Mouse (Mus musculus) myocyte (in vitro differentiated cells): ENCODE measurements at regions not wholly inside any gene's neighbourhood (a gene's known extent, or its start where the extent isn't known, plus 50 kb on each side); places are given as distances from the start of the nearest gene placed in this dataset.

Source experiments
- H3K27me3 ChIP-seq: one replicate; pipeline ENCODE4 v1.6.1; 2011; ENCODE audit not compliant: control insufficient read depth, insufficient read depth, insufficient read length
- H3K36me3 ChIP-seq: one replicate; pipeline ENCODE4 v1.6.1; 2011; ENCODE audit not compliant: control insufficient read depth, insufficient read depth
- H3K4me2 ChIP-seq: one replicate; pipeline ENCODE4 v1.6.1; 2011; ENCODE audit warnings: low read depth, control low read depth
- H3K4me3 ChIP-seq: one replicate; pipeline ENCODE4 v1.5.1; 2011; ENCODE audit warnings: mild to moderate bottlenecking, control low read depth, moderate library complexity
- H3K79me2 ChIP-seq: one replicate; pipeline ENCODE4 v1.6.1; 2011; ENCODE audit not compliant: control insufficient read depth, insufficient read depth
- H3ac ChIP-seq: one replicate; pipeline ENCODE4 v1.6.1; 2011; ENCODE audit not compliant: control insufficient read depth, insufficient read length
- CEBPB ChIP-seq: IDR thresholded peaks from 2 replicates; pipeline ENCODE4 v1.6.1; 2011; ENCODE audit warnings: mild to moderate bottlenecking, moderate library complexity; ENCODE audit not compliant: poor library complexity, insufficient read depth, severe bottlenecking
- E2F4 ChIP-seq: IDR thresholded peaks from one replicate; pipeline ENCODE4 v1.6.1; 2011; ENCODE audit warnings: mild to moderate bottlenecking, control low read depth, moderate library complexity; ENCODE audit not compliant: insufficient read depth
- MAX ChIP-seq: IDR thresholded peaks from one replicate; pipeline ENCODE4 v1.6.1; 2011; ENCODE audit warnings: low read depth, mild to moderate bottlenecking, control low read depth
- MYOD1 ChIP-seq, 3 experiments: IDR thresholded peaks; one replicate each; pipeline ENCODE4 v1.6.1; 2011; ENCODE audit warnings: control low read depth in 2 of 3, low read depth in 2 of 3, mild to moderate bottlenecking in 2 of 3, moderate library complexity in 1 of 3; ENCODE audit not compliant: insufficient read length in 2 of 3, control insufficient read depth in 1 of 3
- MYOG ChIP-seq, 3 experiments: IDR thresholded peaks; one replicate each; pipeline ENCODE4 v1.6.1; 2011; ENCODE audit warnings: control low read depth in 2 of 3, low read depth in 2 of 3, mild to moderate bottlenecking in 2 of 3; ENCODE audit not compliant: insufficient read length in 2 of 3, control insufficient read depth in 1 of 3, insufficient read depth in 1 of 3
- POLR2A ChIP-seq: IDR thresholded peaks from one replicate; pipeline ENCODE4 v1.6.1; 2011; ENCODE audit warnings: low read depth, mild to moderate bottlenecking, control low read depth, moderate library complexity; ENCODE audit not compliant: insufficient read length
- POLR2AphosphoS2 ChIP-seq: IDR thresholded peaks from one replicate; pipeline ENCODE4 v1.6.1; 2011; ENCODE audit warnings: low read depth, control low read depth; ENCODE audit not compliant: insufficient read length
- REST ChIP-seq: IDR thresholded peaks from one replicate; pipeline ENCODE4 v1.6.1; 2011; ENCODE audit warnings: mild to moderate bottlenecking, control low read depth, moderate library complexity; ENCODE audit not compliant: insufficient read depth, insufficient read length
- SRF ChIP-seq: IDR thresholded peaks from one replicate; pipeline ENCODE4 v1.6.1; 2011; ENCODE audit warnings: low read depth; ENCODE audit not compliant: control insufficient read depth, insufficient read length
- TCF12 ChIP-seq: IDR thresholded peaks from one replicate; pipeline ENCODE4 v1.6.1; 2011; ENCODE audit warnings: mild to moderate bottlenecking, control low read depth; ENCODE audit not compliant: poor library complexity, insufficient read depth, severe bottlenecking
- TCF3 ChIP-seq: IDR thresholded peaks from one replicate; pipeline ENCODE4 v1.6.1; 2011; ENCODE audit warnings: low read depth, control low read depth; ENCODE audit not compliant: insufficient read length
- USF1 ChIP-seq: IDR thresholded peaks from one replicate; pipeline ENCODE4 v1.6.1; 2011; ENCODE audit warnings: low read depth, mild to moderate bottlenecking, control low read depth, moderate library complexity

- Histone ChIP-seq H3K27me3 (no peaks in the 10 kb centered on the region), H3ac (no peak overlapping the region), H3K4me2 (no peak overlapping the region), H3K36me3 (no peaks in the 10 kb centered on the region), H3K4me3 (no peak overlapping the region), H3K79me2 (no peaks in the 10 kb centered on the region)
- TF ChIP-seq TCF3 = no peak
- TF ChIP-seq E2F4 = no peak
- TF ChIP-seq MYOD1 (IDR thresholded peaks at IDR 0.05; ENCODE audit: control insufficient read depth in 1 of 3, insufficient read length in 2 of 3, low read depth in 2 of 3) = no peak
- TF ChIP-seq USF1 = no peak
- no peak for TF ChIP-seq SRF
- TF ChIP-seq MYOG (IDR thresholded peaks at IDR 0.05; ENCODE audit: control insufficient read depth in 1 of 3, insufficient read depth in 1 of 3, insufficient read length in 2 of 3, low read depth in 2 of 3) = no peak
- no peak for TF ChIP-seq POLR2AphosphoS2
- no peak for TF ChIP-seq TCF12
- no peak for TF ChIP-seq CEBPB
- TF ChIP-seq MAX = no peak
- no peak for TF ChIP-seq REST
- TF ChIP-seq POLR2A = no peak
These were observed 125.5 kb upstream of the Sall1 start for GRCm38 (mm10) chr8:89169484-89169883.

- Histone ChIP-seq H3ac (no peak overlapping the region), H3K27me3 (no peaks in the 10 kb centered on the region), H3K4me3 (no peak overlapping the region), H3K4me2 (no peak overlapping the region), H3K79me2 (no peaks in the 10 kb centered on the region), H3K36me3 (no peaks in the 10 kb centered on the region)
- TF ChIP-seq TCF12 (no peak), REST (no peak), E2F4 (no peak), POLR2AphosphoS2 (no peak), USF1 (no peak), SRF (no peak), POLR2A (no peak), MYOG (IDR thresholded peaks at IDR 0.05; ENCODE audit: control insufficient read depth in 1 of 3, insufficient read depth in 1 of 3, insufficient read length in 2 of 3, low read depth in 2 of 3) (no peak), MYOD1 (IDR thresholded peaks at IDR 0.05; ENCODE audit: control insufficient read depth in 1 of 3, insufficient read length in 2 of 3, low read depth in 2 of 3) (no peak), CEBPB (no peak), TCF3 (no peak), MAX (no peak)
These were observed 123.1 kb upstream of the Sall1 start for GRCm38 (mm10) chr8:89167026-89167425.

- Histone ChIP-seq H3ac (no peak overlapping the region), H3K4me3 (no peak overlapping the region), H3K4me2 (no peak overlapping the region), H3K36me3 (no peaks in the 10 kb centered on the region), H3K79me2 (no peaks in the 10 kb centered on the region), H3K27me3 (no peaks in the 10 kb centered on the region)
- TF ChIP-seq MYOG (IDR thresholded peaks at IDR 0.05; ENCODE audit: control insufficient read depth in 1 of 3, insufficient read depth in 1 of 3, insufficient read length in 2 of 3, low read depth in 2 of 3) (no peak), TCF3 (no peak), SRF (no peak), TCF12 (no peak), REST (no peak), CEBPB (no peak), MYOD1 (IDR thresholded peaks at IDR 0.05; ENCODE audit: control insufficient read depth in 1 of 3, insufficient read length in 2 of 3, low read depth in 2 of 3) (no peak), MAX (no peak), E2F4 (no peak), USF1 (no peak), POLR2A (no peak), POLR2AphosphoS2 (no peak)
These were observed 112.9 kb upstream of the Sall1 start for GRCm38 (mm10) chr8:89156909-89157308.

GRCm38 (mm10) chr8:89153605-89154004, 109.6 kb upstream of the Sall1 start:
- H3K4me3 ChIP-seq = no peak overlapping the region
- no peak overlapping the region for H3ac ChIP-seq
- H3K27me3 ChIP-seq = no peaks in the 10 kb centered on the region
- H3K4me2 ChIP-seq = no peak overlapping the region
- no peaks in the 10 kb centered on the region for H3K36me3 ChIP-seq
- TF ChIP-seq TCF3 (no peak), SRF (no peak), REST (no peak), POLR2A (no peak), MAX (no peak), MYOD1 (IDR thresholded peaks at IDR 0.05; ENCODE audit: control insufficient read depth in 1 of 3, insufficient read length in 2 of 3, low read depth in 2 of 3) (no peak), TCF12 (no peak), USF1 (no peak), E2F4 (no peak), CEBPB (no peak), MYOG (IDR thresholded peaks at IDR 0.05; ENCODE audit: control insufficient read depth in 1 of 3, insufficient read depth in 1 of 3, insufficient read length in 2 of 3, low read depth in 2 of 3) (no peak), POLR2AphosphoS2 (no peak)
- no peaks in the 10 kb centered on the region for H3K79me2 ChIP-seq
